Mouse (Mus musculus): Measurements from ENCODE around the gene Flad1. TPM values are rescaled to one million over a fixed set of nuclear protein-coding genes. Genes with fewer than 3 reads are reported as not detected.

Gene Flad1
- polyA plus RNA-seq, 1 experiment: 58.3 TPM

DNA sequence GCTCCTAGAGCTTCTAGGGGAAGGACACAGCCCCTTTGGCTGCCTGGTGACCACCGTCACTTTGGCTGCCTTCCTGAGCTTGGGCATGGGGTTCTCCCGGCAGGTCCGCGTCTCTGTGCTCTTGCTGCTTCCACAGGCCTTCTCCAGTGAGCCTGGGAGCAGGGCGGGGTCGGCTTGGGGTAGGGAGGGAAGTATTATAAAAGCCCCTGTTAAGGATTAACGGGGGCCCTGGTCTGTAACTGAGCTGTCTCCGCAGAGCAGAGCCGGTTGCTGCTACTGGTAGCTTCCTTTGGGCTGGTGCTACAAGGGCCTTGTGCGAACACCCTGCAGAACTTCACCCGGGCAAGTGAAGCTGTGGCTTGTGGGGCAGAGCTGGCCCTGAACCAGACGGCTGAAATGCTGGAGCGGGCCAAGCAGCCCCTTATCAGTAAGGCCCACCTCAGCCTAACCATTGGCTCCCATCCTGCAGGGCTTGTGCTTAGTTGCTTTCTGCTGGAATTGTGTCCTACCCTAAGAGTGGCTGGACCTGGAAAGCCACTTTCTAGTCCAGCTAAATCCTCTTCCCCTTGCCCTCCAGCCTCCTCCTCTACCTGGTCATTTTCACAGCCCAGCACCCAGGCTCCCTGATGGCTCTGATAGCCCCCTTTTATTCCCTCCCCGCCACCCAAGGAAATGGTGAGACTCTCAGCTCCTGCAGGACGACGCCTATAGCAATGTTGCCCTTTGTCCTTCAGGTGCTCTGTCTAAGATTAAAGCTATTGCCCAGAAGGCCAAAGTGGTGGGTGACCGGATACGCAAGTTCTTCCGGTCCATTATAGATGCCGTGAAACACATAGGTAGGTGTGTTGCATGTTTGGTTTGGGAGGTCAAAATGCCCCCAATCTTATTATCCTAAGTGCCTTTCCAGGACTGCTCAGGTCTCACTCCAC, 45.9 kb downstream of the Flad1 start:
- DNase-seq: no peak
- WGBS: 94% methylated on average over 20 of the region's 20 CpGs
- Histone ChIP-seq H3K27me3 (ENCODE audit: control insufficient read depth, insufficient read depth, low read length) (no peaks in the 10 kb centered on the region), H3K4me3 (ENCODE audit: control insufficient read depth, insufficient read depth, low read length) (no peak overlapping the region), H3K36me3 (ENCODE audit: control insufficient read depth, insufficient read depth, low read length) (no peaks in the 10 kb centered on the region), H3K27ac (ENCODE audit: control insufficient read depth, insufficient read depth, low read length) (no peak overlapping the region), H3K4me1 (replicated peaks; ENCODE audit: control insufficient read depth, insufficient read depth, low read length) (no peaks in the 10 kb centered on the region)
- TF ChIP-seq CTCF (IDR thresholded peaks at IDR 0.05; ENCODE audit: borderline replicate concordance, control insufficient read depth, extremely low read depth, insufficient read depth, low read length, poor library complexity) (no peak), POLR2A (IDR thresholded peaks at IDR 0.05; ENCODE audit: control insufficient read depth, extremely low read depth, insufficient read depth, low read length, poor library complexity) (no peak)

DNA sequence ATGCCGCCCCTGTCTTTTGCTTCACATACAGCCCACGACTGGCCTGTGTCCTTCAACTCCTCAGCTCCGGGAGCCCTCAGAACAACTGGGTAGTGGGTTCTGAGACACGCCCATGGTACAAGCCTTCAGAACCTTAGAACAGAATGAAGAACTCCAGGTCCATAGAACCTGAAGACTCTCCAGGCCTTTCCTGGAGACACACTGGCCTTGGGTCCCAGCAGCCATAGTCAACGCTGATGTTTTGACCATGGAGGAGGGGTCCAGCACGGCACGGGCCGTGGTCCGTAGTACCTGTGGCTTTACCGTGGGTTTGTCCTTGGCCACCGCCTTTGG, 46.6 kb downstream of the Flad1 start, which contains the start of gene Dcst1:
Dcst1 (minus strand) TSS at position 101 of the 333 bp plus-strand sequence.
- Histone ChIP-seq H3K4me1 (replicated peaks; ENCODE audit: control insufficient read depth, insufficient read depth, low read length) (no peaks in the 10 kb centered on the region), H3K36me3 (ENCODE audit: control insufficient read depth, insufficient read depth, low read length) (no peaks in the 10 kb centered on the region), H3K27ac (ENCODE audit: control insufficient read depth, insufficient read depth, low read length) (no peak within 1 kb of the TSS), H3K27me3 (ENCODE audit: control insufficient read depth, insufficient read depth, low read length) (no peaks in the 10 kb centered on the region), H3K4me3 (ENCODE audit: control insufficient read depth, insufficient read depth, low read length) (no peak within 1 kb of the TSS)
- no peak for TF ChIP-seq POLR2A (IDR thresholded peaks at IDR 0.05; ENCODE audit: control insufficient read depth, extremely low read depth, insufficient read depth, low read length, poor library complexity)
- TF ChIP-seq CTCF (IDR thresholded peaks at IDR 0.05; ENCODE audit: borderline replicate concordance, control insufficient read depth, extremely low read depth, insufficient read depth, low read length, poor library complexity): no peak
- DNase-seq: no peak
- WGBS: 95% methylated on average over 11 of the region's 11 CpGs

DNA sequence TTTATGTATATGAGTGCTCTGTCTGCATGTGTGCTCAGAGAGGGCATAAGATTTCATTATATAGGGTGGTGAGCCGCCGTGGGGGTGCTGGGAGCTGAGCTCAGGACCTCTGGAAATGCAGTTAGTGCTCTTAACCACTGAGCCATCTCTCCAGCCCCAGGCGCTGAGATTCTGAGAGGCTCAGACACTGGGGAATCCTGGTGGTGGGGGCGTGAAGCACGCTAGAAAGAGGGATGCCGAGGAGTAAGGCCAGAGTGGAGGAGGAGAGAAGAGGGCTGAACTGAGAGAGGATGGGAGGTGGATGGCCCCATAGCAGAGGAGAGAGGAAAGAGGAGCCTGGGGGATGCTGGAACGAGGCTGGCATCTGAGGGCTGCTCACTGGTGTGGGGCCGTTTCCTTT, 47.0 kb downstream of the Flad1 start:
- 94% methylated on average over 8 of the region's 8 CpGs for WGBS
- no peak for TF ChIP-seq POLR2A (IDR thresholded peaks at IDR 0.05; ENCODE audit: control insufficient read depth, extremely low read depth, insufficient read depth, low read length, poor library complexity)
- no peak for TF ChIP-seq CTCF (IDR thresholded peaks at IDR 0.05; ENCODE audit: borderline replicate concordance, control insufficient read depth, extremely low read depth, insufficient read depth, low read length, poor library complexity)
- Histone ChIP-seq H3K36me3 (ENCODE audit: control insufficient read depth, insufficient read depth, low read length) (no peaks in the 10 kb centered on the region), H3K4me3 (ENCODE audit: control insufficient read depth, insufficient read depth, low read length) (no peak overlapping the region), H3K4me1 (replicated peaks; ENCODE audit: control insufficient read depth, insufficient read depth, low read length) (no peaks in the 10 kb centered on the region), H3K27me3 (ENCODE audit: control insufficient read depth, insufficient read depth, low read length) (no peaks in the 10 kb centered on the region), H3K27ac (ENCODE audit: control insufficient read depth, insufficient read depth, low read length) (no peak overlapping the region)
- no peak for DNase-seq

DNA sequence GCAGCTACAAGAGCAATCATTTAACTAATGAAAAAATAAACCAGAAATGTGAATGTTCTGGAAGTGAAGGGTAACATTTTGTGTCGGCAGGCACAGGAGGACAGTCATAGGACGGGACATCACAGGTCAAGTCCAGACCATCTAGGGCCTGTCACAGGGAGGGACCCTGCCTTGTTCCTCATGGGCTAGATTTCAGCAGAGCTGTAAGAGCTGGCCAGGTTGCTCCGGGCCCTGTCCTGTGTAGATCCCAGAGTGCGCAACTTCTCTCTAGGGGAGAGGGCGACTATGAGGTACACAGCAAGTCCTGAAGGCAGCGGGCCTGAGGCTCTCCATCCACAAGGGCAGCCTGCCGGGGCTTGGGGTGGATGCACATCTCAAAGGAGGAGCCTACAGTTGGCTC, 50.0 kb downstream of the Flad1 start, which contains the start of gene Dcst2:
Dcst2 (plus strand) TSS at position 301 of the 400 bp plus-strand sequence.
- 95% methylated on average over 7 of the region's 7 CpGs for WGBS
- no peaks in the 10 kb centered on the region for H3K4me1 ChIP-seq (replicated peaks; ENCODE audit: control insufficient read depth, insufficient read depth, low read length)
- H3K4me3 ChIP-seq (ENCODE audit: control insufficient read depth, insufficient read depth, low read length): no peak within 1 kb of the TSS
- no peak for TF ChIP-seq CTCF (IDR thresholded peaks at IDR 0.05; ENCODE audit: borderline replicate concordance, control insufficient read depth, extremely low read depth, insufficient read depth, low read length, poor library complexity)
- no peak for TF ChIP-seq POLR2A (IDR thresholded peaks at IDR 0.05; ENCODE audit: control insufficient read depth, extremely low read depth, insufficient read depth, low read length, poor library complexity)
- DNase-seq: no peak
- H3K27me3 ChIP-seq (ENCODE audit: control insufficient read depth, insufficient read depth, low read length): no peaks in the 10 kb centered on the region
- H3K27ac ChIP-seq (ENCODE audit: control insufficient read depth, insufficient read depth, low read length): no peak within 1 kb of the TSS
- H3K36me3 ChIP-seq (ENCODE audit: control insufficient read depth, insufficient read depth, low read length): no peaks in the 10 kb centered on the region

DNA sequence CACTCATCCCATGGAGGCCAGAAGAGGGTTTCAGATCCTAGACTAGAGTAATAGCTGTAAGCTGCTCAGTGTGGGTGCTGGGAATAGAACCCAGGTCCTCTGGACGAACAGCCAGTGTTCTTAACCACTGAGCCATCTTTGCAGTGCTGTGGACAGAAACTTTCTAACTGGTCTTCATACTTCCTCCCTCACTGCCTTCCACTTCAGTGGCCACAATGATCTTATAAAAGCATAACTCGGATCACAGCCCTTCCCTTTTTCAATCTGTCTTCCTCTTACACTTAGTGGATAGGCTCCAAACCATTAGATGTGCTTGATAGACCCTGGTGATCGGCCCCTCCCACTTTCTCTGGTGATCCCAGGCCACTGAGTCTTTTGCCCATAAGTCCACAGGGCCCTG, 51.4 kb downstream of the Flad1 start:
- no peak overlapping the region for H3K4me3 ChIP-seq (ENCODE audit: control insufficient read depth, insufficient read depth, low read length)
- DNase-seq: no peak
- H3K36me3 ChIP-seq (ENCODE audit: control insufficient read depth, insufficient read depth, low read length): no peaks in the 10 kb centered on the region
- WGBS: 20% methylated on average over 3 of the region's 3 CpGs
- no peak overlapping the region for H3K27ac ChIP-seq (ENCODE audit: control insufficient read depth, insufficient read depth, low read length)
- TF ChIP-seq POLR2A (IDR thresholded peaks at IDR 0.05; ENCODE audit: control insufficient read depth, extremely low read depth, insufficient read depth, low read length, poor library complexity) (no peak), CTCF (IDR thresholded peaks at IDR 0.05; ENCODE audit: borderline replicate concordance, control insufficient read depth, extremely low read depth, insufficient read depth, low read length, poor library complexity) (no peak)
- no peaks in the 10 kb centered on the region for H3K4me1 ChIP-seq (replicated peaks; ENCODE audit: control insufficient read depth, insufficient read depth, low read length)
- H3K27me3 ChIP-seq (ENCODE audit: control insufficient read depth, insufficient read depth, low read length): no peaks in the 10 kb centered on the region

DNA sequence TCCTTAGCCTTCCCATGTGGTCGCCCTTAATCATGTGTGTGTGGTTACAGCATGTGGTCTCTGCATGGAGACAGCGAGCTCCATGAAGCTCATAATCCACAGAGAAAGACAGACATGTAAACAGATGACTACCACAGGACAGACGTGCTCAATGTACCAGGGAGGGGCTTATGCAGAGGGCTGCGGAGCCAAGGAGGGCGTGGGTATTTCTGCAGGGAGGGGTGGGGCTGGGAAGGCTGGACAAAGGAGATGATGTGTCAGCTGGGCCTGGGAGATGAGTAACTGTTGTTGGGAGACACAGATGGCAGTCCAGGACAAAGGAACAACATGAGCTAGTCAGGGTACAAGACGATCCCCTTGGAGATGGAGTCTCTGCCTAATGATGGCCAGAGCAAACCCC, 52.0 kb downstream of the Flad1 start:
- 85% methylated on average over 6 of the region's 6 CpGs for WGBS
- DNase-seq: no peak
- TF ChIP-seq POLR2A (IDR thresholded peaks at IDR 0.05; ENCODE audit: control insufficient read depth, extremely low read depth, insufficient read depth, low read length, poor library complexity) (no peak), CTCF (IDR thresholded peaks at IDR 0.05; ENCODE audit: borderline replicate concordance, control insufficient read depth, extremely low read depth, insufficient read depth, low read length, poor library complexity) (no peak)

More for the DNA sequence above, 52.0 kb downstream of the Flad1 start:
- Histone ChIP-seq H3K36me3 (ENCODE audit: control insufficient read depth, insufficient read depth, low read length) (no peaks in the 10 kb centered on the region), H3K27ac (ENCODE audit: control insufficient read depth, insufficient read depth, low read length) (no peak overlapping the region), H3K4me1 (replicated peaks; ENCODE audit: control insufficient read depth, insufficient read depth, low read length) (no peaks in the 10 kb centered on the region), H3K4me3 (ENCODE audit: control insufficient read depth, insufficient read depth, low read length) (no peak overlapping the region), H3K27me3 (ENCODE audit: control insufficient read depth, insufficient read depth, low read length) (no peaks in the 10 kb centered on the region)
